Mouse (Mus musculus): Measurements from ENCODE around the gene Klrb1b. TPM values are rescaled to one million over a fixed set of nuclear protein-coding genes. Genes with fewer than 3 reads are reported as not detected.

Klrb1b gene
- polyA plus RNA-seq, 1 experiment: not detected

DNA sequence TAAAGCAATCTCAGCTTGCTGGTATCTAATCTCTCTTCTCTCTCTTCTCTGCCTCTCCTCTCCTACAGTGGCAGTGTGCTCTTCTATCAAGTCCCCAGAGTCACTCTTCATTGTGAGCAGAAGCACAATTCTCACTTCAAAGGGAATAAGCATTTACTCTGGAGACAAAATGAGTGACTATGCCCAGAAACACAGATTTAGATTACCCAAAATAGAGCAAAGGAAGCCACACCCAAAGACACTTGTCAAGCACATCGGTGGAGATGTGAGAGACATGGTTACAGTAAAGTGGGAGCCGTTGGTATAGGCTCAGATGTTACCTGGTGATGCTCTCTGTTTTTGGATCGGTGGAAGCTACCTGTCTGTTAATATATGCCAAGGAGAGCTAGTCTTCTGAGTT, 26.6 kb upstream of the Klrb1b start:
- Histone ChIP-seq H3K4me1 (ENCODE audit: control insufficient read depth, insufficient read depth, low read length) (peaks cover 7% of the 10 kb centered on the region), H3K27ac (ENCODE audit: control insufficient read depth, insufficient read depth, low read depth, low read length, poor library complexity) (peak overlapping the region; percentile 63), H3K4me3 (replicated peaks; ENCODE audit: control insufficient read depth, low read depth, low read length) (no peak overlapping the region)
- TF ChIP-seq CTCF (IDR thresholded peaks at IDR 0.05; ENCODE audit: control insufficient read depth, insufficient read depth, low read length) (no peak), POLR2A (IDR thresholded peaks at IDR 0.05; ENCODE audit: borderline replicate concordance, control insufficient read depth, low read depth, low read length) (no peak)
- WGBS: 31% methylated on average over 3 of the region's 3 CpGs

DNA sequence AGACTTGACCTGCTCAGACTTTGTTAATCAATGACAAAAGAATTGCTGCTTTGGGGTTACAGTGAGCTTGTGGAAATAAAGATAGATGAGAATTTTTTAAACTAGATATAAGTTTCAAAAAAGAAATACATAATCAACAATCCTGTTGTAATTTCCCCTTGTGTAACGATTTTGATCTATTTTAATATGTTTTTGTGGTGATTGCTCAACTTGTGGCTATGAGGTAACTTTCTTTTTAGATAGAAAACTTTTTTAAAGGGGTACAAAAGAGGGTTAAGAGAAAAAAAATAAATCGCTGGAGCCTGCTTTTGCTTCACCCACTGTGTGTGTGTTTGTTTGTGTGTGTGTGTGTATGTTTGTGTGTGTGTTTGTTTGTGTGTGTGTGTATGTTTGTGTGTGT, 25.0 kb upstream of the Klrb1b start:
- peaks cover 7% of the 10 kb centered on the region for H3K4me1 ChIP-seq (ENCODE audit: control insufficient read depth, insufficient read depth, low read length)
- TF ChIP-seq CTCF (IDR thresholded peaks at IDR 0.05; ENCODE audit: control insufficient read depth, insufficient read depth, low read length): no peak
- no peak for TF ChIP-seq POLR2A (IDR thresholded peaks at IDR 0.05; ENCODE audit: borderline replicate concordance, control insufficient read depth, low read depth, low read length)
- H3K27ac ChIP-seq (ENCODE audit: control insufficient read depth, insufficient read depth, low read depth, low read length, poor library complexity): peak overlapping the region; percentile 42; the same call in 1 of the 2 replicates
- 7% methylated on average over 2 of the region's 2 CpGs for WGBS
- no peak overlapping the region for H3K4me3 ChIP-seq (replicated peaks; ENCODE audit: control insufficient read depth, low read depth, low read length)

DNA sequence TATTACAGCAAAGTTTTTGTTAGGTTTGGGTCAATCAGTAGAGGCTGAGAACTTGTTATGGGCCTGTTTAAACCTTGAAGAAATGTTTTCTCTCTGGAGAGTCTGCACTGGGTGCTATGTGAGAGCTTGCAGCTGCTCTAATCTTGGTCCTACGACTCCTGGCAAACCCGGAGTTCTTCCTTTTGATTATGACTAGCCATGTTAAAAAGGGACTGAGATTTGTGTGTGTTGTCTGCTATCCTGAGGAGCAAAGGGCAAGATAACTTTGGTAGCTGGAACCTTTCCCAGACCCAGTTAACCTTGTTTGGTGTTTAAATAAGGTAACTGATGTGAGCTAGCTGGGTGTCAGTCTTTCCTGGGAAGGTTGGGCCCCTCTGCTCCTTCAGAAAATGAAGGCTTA, 24.5 kb upstream of the Klrb1b start:
- Histone ChIP-seq H3K4me1 (ENCODE audit: control insufficient read depth, insufficient read depth, low read length) (peaks cover 7% of the 10 kb centered on the region), H3K27ac (ENCODE audit: control insufficient read depth, insufficient read depth, low read depth, low read length, poor library complexity) (no peak overlapping the region; the same call in 1 of the 2 replicates), H3K4me3 (replicated peaks; ENCODE audit: control insufficient read depth, low read depth, low read length) (no peak overlapping the region)
- TF ChIP-seq POLR2A (IDR thresholded peaks at IDR 0.05; ENCODE audit: borderline replicate concordance, control insufficient read depth, low read depth, low read length): no peak
- no peak for TF ChIP-seq CTCF (IDR thresholded peaks at IDR 0.05; ENCODE audit: control insufficient read depth, insufficient read depth, low read length)
- 21% methylated on average over 2 of the region's 2 CpGs for WGBS

DNA sequence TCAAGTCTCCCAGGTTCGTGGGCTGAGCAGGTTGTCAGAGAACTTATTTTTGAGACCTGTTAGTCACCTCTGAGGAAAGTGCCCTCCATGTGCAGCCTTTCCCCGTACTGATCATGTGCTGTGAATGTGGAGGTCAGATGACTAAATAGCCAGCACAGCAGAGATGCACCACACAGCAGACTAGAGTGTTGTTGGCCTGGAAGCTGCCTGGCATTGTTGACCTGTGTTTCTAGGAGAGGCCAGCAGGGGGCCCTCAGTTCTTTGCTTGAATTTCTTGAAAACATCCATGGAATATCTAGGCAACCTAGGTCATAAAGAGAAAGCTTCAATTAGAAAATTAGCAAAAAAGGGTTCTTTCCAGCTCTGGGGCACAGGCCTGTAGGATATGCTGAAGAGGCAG, 23.8 kb upstream of the Klrb1b start:
- Histone ChIP-seq H3K4me3 (replicated peaks; ENCODE audit: control insufficient read depth, low read depth, low read length) (no peak overlapping the region), H3K27ac (ENCODE audit: control insufficient read depth, insufficient read depth, low read depth, low read length, poor library complexity) (no peak overlapping the region), H3K4me1 (ENCODE audit: control insufficient read depth, insufficient read depth, low read length) (peaks cover 6% of the 10 kb centered on the region; the same call in 1 of the 2 replicates)
- TF ChIP-seq POLR2A (IDR thresholded peaks at IDR 0.05; ENCODE audit: borderline replicate concordance, control insufficient read depth, low read depth, low read length): no peak
- peak; percentile 56 for TF ChIP-seq CTCF (IDR thresholded peaks at IDR 0.05; ENCODE audit: control insufficient read depth, insufficient read depth, low read length)
- WGBS: 49% methylated on average over 2 of the region's 2 CpGs

DNA sequence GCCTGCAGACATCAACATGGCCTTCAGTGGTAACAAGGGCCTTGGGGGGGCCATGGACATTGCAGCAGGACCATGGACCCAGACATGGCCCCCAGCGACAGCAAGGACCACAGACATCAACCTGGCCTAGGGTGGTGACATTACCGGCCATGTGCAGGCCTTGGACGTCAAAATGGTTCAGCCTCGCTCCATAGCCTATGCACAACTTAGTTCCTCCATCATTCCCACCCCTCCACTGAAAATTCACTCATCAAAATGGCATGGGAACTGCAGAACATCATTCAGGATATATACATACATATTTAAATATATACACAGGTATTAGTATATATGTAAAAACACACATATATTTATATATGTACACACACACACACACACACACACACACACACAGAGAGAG, 21.3 kb upstream of the Klrb1b start:
- TF ChIP-seq POLR2A (IDR thresholded peaks at IDR 0.05; ENCODE audit: borderline replicate concordance, control insufficient read depth, low read depth, low read length) (no peak), CTCF (IDR thresholded peaks at IDR 0.05; ENCODE audit: control insufficient read depth, insufficient read depth, low read length) (no peak)
- H3K4me1 ChIP-seq (ENCODE audit: control insufficient read depth, insufficient read depth, low read length): peaks cover 4% of the 10 kb centered on the region; the same call in 1 of the 2 replicates
- 85% methylated on average over 4 of the region's 4 CpGs for WGBS

DNA sequence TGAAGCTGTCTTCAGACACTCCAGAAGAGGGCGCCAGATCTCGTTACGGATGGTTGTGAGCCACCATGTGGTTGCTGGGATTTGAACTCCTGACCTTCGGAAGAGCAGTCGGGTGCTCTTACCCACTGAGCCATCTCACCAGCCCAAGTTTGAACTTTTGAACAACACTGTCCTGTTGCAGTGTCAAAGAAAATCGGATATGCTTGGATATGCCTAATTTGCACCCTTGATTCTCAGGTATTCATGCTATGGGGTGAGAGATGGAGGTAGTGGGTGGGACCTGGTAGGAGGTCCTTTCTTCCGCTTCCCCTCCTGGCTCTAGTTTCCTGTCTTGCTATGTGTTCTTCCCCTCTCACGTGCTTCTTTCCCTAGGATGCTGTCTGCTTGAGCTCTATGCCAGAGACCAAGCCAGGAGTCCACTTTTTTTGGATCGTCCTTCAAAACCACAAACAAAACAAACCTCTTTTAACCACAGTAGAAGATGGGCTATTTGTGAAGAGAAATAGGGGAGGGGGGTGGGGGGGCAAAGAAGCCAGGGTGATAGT, 19.9 kb upstream of the Klrb1b start:
- no peak overlapping the region for H3K27ac ChIP-seq (ENCODE audit: control insufficient read depth, insufficient read depth, low read depth, low read length, poor library complexity)
- H3K4me1 ChIP-seq (ENCODE audit: control insufficient read depth, insufficient read depth, low read length): peaks cover 3% of the 10 kb centered on the region; the same call in 1 of the 2 replicates
- TF ChIP-seq POLR2A (IDR thresholded peaks at IDR 0.05; ENCODE audit: borderline replicate concordance, control insufficient read depth, low read depth, low read length): no peak
- no peak for TF ChIP-seq CTCF (IDR thresholded peaks at IDR 0.05; ENCODE audit: control insufficient read depth, insufficient read depth, low read length)
- no peak overlapping the region for H3K4me3 ChIP-seq (replicated peaks; ENCODE audit: control insufficient read depth, low read depth, low read length)
- 49% methylated on average over 8 of the region's 9 CpGs for WGBS

More for the DNA sequence above, 21.3 kb upstream of the Klrb1b start:
- Histone ChIP-seq H3K4me3 (replicated peaks; ENCODE audit: control insufficient read depth, low read depth, low read length) (no peak overlapping the region), H3K27ac (ENCODE audit: control insufficient read depth, insufficient read depth, low read depth, low read length, poor library complexity) (no peak overlapping the region)

DNA sequence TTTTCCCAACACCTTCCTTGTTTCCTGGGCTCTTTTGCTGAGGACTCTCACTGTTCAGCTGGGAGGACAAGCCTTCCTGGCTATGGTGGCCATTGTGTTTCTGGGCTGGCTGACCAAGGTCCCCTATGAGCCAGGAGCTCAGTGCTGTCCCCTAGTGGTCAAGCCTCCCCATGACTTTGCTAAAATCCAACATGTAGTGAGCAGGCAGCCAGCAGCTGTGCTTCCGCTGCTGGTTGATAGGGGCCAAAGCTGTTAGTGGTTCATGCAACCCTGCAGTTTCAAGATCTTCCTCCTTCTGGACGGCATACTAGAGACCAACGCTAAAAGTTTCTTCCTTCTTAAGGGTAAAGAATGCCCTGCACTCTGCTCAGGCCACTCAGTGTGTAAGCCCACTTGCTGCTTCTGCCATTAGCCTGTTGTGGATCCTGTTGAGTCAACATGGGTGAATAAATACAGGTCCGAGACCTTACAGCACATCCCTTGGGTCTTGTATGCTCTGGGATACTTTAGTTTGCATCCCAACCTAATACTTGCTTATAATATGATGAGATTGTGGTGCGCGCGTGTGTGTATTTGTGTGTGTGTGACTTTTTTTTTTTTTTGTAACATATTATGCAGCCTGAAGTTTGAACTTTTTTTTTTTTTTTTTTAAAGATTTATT, 19.3 kb upstream of the Klrb1b start:
- Histone ChIP-seq H3K4me1 (ENCODE audit: control insufficient read depth, insufficient read depth, low read length) (peaks cover 2% of the 10 kb centered on the region; the same call in 1 of the 2 replicates), H3K4me3 (replicated peaks; ENCODE audit: control insufficient read depth, low read depth, low read length) (no peak overlapping the region), H3K27ac (ENCODE audit: control insufficient read depth, insufficient read depth, low read depth, low read length, poor library complexity) (peak overlapping the region; percentile 18; the same call in 1 of the 2 replicates)
- 22% methylated on average over 7 of the region's 7 CpGs for WGBS
- TF ChIP-seq POLR2A (IDR thresholded peaks at IDR 0.05; ENCODE audit: borderline replicate concordance, control insufficient read depth, low read depth, low read length) (no peak), CTCF (IDR thresholded peaks at IDR 0.05; ENCODE audit: control insufficient read depth, insufficient read depth, low read length) (peak; percentile 99)

DNA sequence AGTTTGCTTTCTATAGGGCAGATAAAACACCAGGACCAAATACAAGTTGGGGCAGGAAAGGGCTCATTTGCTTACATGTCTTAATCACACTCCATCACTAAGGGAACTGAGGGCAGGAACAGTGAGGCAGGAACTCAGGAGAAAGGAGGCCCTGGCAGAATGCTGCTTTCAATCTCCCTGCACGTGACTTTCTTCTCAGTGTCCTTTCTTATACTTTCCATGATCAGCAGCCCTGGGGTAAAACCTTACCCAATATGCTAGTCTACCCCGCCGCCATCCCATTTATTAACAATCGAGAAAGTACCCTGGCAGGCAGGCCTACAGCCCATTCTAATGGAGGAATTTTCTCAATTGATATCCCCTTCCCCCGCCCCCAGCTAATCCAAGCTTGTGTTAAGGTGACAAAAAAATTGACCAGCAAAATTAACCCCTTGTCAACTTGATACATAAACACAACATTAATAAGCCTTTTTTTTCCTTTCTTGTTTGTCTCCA, 18.5 kb upstream of the Klrb1b start:
- no peak overlapping the region for H3K4me3 ChIP-seq (replicated peaks; ENCODE audit: control insufficient read depth, low read depth, low read length)
- WGBS: 72% methylated on average over 5 of the region's 5 CpGs
- TF ChIP-seq CTCF (IDR thresholded peaks at IDR 0.05; ENCODE audit: control insufficient read depth, insufficient read depth, low read length) (no peak), POLR2A (IDR thresholded peaks at IDR 0.05; ENCODE audit: borderline replicate concordance, control insufficient read depth, low read depth, low read length) (no peak)
- H3K27ac ChIP-seq (ENCODE audit: control insufficient read depth, insufficient read depth, low read depth, low read length, poor library complexity): no peak overlapping the region
- H3K4me1 ChIP-seq (ENCODE audit: control insufficient read depth, insufficient read depth, low read length): no peaks in the 10 kb centered on the region; the same call in 1 of the 2 replicates

Data from bone marrow, adult 2 months (tissue).